Mouse (Mus musculus) embryonic facial prominence, embryonic 14.5 days (tissue): ENCODE data around the gene Dnah7a. TPM values are rescaled to one million over a fixed set of nuclear protein-coding genes. Genes with fewer than 3 reads are reported as not detected.
A peak's percentile ranks its signal among the peaks of the same experiment; 100 is the strongest.
"Not testable (repeated sequence)": the region's sequence is repeated elsewhere in the genome, so short reads cannot be mapped to it uniquely, and the experiment has no call there.

Experiments used
- ATAC-seq: fragments of 200-750 bp; cut with Nextera tagmentation; 2 replicates; pipeline ENCODE4 v1.8.0; 2017; ENCODE audit warnings: low read depth, moderate number of reproducible peaks, moderate TSS enrichment
- DNase-seq: peaks from one replicate; pipeline ENCODE4 v3.0.0-alpha.2; 2015; ENCODE audit warnings: low spot score
- H3K27ac ChIP-seq: fragments of 300-500 bp; sonication (generic); replicated peaks from 2 replicates; pipeline ENCODE4 v1.5.1; 2014; ENCODE audit warnings: low read depth, mild to moderate bottlenecking, low read length, moderate library complexity
- H3K27me3 ChIP-seq: fragments of 300-500 bp; sonication (generic); replicated peaks from 2 replicates; pipeline ENCODE4 v1.6.1; 2014; ENCODE audit warnings: low read length; ENCODE audit not compliant: control insufficient read depth, insufficient read depth
- H3K36me3 ChIP-seq: fragments of 300-500 bp; sonication (generic); 2 replicates; pipeline ENCODE4 v1.6.1; 2014; ENCODE audit warnings: low read length, mixed read lengths; ENCODE audit not compliant: control insufficient read depth, insufficient read depth
- H3K4me1 ChIP-seq: fragments of 300-500 bp; sonication (generic); 2 replicates; pipeline ENCODE4 v1.6.1; 2014; ENCODE audit warnings: antibody characterized with exemption, low read length; ENCODE audit not compliant: control insufficient read depth, insufficient read depth
- H3K4me2 ChIP-seq: fragments of 300-500 bp; sonication (generic); 2 replicates; pipeline ENCODE4 v1.6.1; 2014; ENCODE audit warnings: low read depth, mild to moderate bottlenecking, low read length, moderate library complexity, mixed read lengths
- H3K4me3 ChIP-seq: fragments of 300-500 bp; sonication (generic); 2 replicates; pipeline ENCODE4 v1.5.1; 2014; ENCODE audit warnings: low read depth, mild to moderate bottlenecking, low read length
- H3K9ac ChIP-seq: fragments of 300-500 bp; sonication (generic); 2 replicates; pipeline ENCODE4 v1.6.1; 2014; ENCODE audit warnings: low read depth, mild to moderate bottlenecking, low read length, moderate library complexity, mixed read lengths
- H3K9me3 ChIP-seq: fragments of 300-500 bp; sonication (generic); 2 replicates; pipeline ENCODE4 v1.6.1; 2016; ENCODE audit warnings: low read length; ENCODE audit not compliant: control insufficient read depth
- WGBS: fragments of 180-500 bp; shearing (Covaris S2); extraction: QIAGEN DNeasy Blood & Tissue Kit; methylation state at CpG from one replicate; pipeline ENCODE4 v1.1.7; 2014; 5-methylcytosine and 5-hydroxymethylcytosine counted together
- polyA plus RNA-seq: library from polyadenylated mRNA; unstranded; fragments of >200 nt; fragmentation: Nextera tagmentation; extraction: Ambion mirVana; gene quantifications from 2 replicates; pipeline ENCODE4 v1.2.1, GENCODE M21; 2014

Dnah7a gene
- polyA plus RNA-seq, 1 experiment from 2014 or later: 1.8 TPM

DNA sequence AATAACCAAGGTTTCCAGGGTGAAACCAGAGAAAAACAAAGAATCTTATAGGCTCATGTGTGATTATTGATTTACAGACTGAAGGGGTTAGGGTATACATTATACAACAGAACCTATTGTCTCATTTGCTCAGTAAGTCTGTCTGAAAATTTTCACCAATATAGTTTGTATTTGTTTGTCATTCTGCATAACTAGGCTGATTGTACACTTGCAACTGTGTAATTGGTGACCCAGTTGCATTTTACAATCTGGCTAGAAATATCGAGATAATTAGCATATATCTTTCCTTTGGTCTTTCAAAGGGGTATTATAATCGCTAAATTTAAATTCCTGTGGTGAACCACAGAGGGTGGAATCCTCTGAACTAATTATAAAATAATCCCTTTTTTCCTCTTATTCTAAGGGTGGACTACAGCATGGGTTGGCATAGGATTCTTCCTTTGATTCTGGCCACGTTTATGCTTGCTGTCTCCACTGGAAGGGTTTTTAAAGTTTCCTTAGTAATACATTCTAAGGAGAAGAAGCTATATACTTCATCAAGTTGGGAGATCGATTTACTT is 34.3 kb upstream of the Dnah7a start:
- DNase-seq (no peak), ATAC-seq (peak; percentile 12; the same call in 1 of the 2 replicates)
- Histone ChIP-seq H3K9me3 (no peaks in the 10 kb centered on the region), H3K27me3 (no peaks in the 10 kb centered on the region), H3K4me1 (no peaks in the 10 kb centered on the region), H3K4me3 (no peak overlapping the region), H3K27ac (no peak overlapping the region), H3K36me3 (no peaks in the 10 kb centered on the region), H3K9ac (no peak overlapping the region), H3K4me2 (no peak overlapping the region)
- 64% methylated on average over 4 of the region's 4 CpGs for WGBS

DNA sequence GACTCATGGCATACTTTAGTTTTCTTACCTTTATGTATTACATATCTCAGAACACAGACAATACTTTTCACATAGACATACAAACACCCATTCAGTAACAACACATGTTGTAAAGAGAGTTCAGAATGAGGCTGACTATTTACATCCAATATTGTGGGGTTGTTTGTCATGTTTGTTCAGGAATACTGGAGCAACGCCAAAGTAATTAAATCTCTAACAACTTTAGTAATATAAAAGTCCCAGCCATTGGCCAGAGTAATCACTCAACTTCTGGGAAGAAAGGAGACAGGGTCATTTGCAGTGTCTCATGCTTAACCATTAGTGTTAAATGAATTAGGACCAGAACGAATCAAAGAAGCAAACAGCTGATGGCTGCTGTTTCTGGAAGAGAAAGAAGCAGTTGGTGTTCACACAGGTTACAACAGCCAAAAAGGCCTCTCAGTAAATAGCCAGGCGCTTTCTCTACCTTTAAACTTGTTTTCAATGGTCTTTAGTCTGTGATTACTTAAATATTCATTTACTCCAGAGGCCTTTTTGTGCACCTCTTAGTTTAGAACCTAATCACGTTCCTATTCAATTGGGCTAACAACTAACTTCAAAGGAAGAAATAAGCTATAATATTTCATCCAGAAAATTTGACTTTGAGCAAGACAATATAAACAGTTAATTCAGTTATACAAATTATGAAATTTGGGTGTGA is 33.6 kb upstream of the Dnah7a start:
- ATAC-seq, DNase-seq, H3K27me3 ChIP-seq, H3K9ac ChIP-seq, H3K4me2 ChIP-seq, H3K4me1 ChIP-seq, H3K9me3 ChIP-seq, H3K27ac ChIP-seq, H3K36me3 ChIP-seq, H3K4me3 ChIP-seq: not testable (repeated sequence)
- WGBS: 67% methylated on average over 3 of the region's 4 CpGs

DNA sequence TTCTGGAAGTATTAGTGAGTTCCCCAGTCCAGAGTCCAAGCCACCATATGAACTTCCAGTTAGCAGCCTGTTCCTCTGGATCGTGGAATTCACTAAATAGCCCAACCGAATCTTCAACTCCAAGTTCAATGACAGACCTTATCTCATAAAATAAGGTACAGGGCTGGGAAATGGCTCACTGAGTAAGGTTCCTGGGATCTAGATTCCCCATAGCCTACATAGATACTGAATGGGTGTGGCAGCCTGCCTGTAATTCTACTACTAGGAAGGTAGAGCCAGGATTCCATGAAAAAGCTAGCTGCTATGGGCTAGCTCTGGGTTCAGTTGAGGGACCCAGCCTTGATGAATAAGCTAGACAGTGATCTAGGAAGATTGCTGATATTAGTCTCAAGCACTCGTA is 30.0 kb upstream of the Dnah7a start:
- Histone ChIP-seq H3K4me3 (no peak overlapping the region), H3K27ac (no peak overlapping the region), H3K4me2 (no peak overlapping the region), H3K9ac (no peak overlapping the region), H3K4me1 (no peaks in the 10 kb centered on the region), H3K9me3 (no peaks in the 10 kb centered on the region), H3K27me3 (no peaks in the 10 kb centered on the region), H3K36me3 (no peaks in the 10 kb centered on the region)
- no peak for ATAC-seq
- WGBS: 94% methylated on average over 3 of the region's 3 CpGs
- no peak for DNase-seq

DNA sequence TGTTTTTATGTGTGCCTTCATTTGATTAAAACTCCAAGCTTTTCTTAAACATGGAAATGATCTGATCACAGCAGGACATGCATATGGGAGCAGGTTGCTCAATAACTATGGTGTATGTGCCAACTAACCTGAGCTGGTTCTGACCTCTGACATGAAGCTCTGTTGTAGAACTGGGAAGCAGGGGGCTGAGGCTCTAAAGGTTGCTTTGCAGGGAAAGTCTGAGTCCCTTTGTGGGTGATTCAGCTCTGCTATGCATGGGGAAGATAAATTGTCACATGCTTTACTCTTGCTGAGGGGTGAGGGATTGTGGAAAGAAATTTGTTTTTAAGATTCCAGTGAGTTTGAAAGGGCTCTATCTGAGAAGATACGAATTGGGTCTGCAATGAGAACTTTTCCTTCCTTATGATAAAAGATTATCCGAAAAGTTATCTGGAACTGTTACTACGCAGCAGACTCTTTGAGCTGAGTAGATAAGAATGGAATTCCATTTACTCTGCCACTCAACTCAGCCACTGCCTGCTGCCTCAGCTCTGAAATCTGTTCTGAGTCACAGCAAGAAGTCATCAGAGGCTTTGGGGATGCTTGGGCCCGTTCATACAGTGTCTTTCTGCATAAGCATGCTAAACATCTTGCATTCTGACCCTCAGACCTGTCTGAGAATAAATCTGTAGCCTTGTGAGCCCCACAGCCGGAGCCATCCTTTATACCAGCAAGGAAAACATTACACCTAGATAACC is 22.1 kb upstream of the Dnah7a start:
- no peak overlapping the region for H3K4me2 ChIP-seq
- no peaks in the 10 kb centered on the region for H3K9me3 ChIP-seq
- ATAC-seq (no peak), DNase-seq (no peak)
- H3K4me3 ChIP-seq: no peak overlapping the region
- H3K27me3 ChIP-seq: no peaks in the 10 kb centered on the region
- H3K9ac ChIP-seq: no peak overlapping the region
- WGBS: 76% methylated on average over 5 of the region's 5 CpGs
- no peaks in the 10 kb centered on the region for H3K36me3 ChIP-seq
- no peak overlapping the region for H3K27ac ChIP-seq
- H3K4me1 ChIP-seq: no peaks in the 10 kb centered on the region

DNA sequence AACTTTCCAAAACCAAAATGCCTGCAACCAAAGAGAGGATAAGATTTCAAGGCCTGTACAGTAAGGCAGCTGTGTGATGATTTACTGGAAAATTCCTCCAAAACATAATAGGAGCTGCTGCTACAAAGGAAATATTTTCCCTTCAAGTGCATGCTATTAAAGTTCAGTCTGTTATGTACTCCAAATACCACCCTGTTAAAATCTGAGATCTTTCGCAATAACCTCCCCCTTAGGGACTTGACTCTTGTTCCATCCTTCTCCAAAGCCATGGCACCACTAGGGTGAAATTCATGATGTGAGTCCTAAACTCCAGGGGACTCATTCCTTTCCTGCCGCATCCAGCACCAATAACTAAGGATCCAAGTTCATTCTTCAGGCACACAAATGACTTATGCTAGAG is 20.3 kb upstream of the Dnah7a start:
- ATAC-seq (no peak), DNase-seq (no peak)
- Histone ChIP-seq H3K9ac (no peak overlapping the region), H3K4me3 (no peak overlapping the region), H3K27ac (no peak overlapping the region), H3K36me3 (no peaks in the 10 kb centered on the region), H3K4me2 (no peak overlapping the region), H3K4me1 (no peaks in the 10 kb centered on the region), H3K9me3 (no peaks in the 10 kb centered on the region), H3K27me3 (no peaks in the 10 kb centered on the region)
- 83% methylated on average over 2 of the region's 2 CpGs for WGBS

DNA sequence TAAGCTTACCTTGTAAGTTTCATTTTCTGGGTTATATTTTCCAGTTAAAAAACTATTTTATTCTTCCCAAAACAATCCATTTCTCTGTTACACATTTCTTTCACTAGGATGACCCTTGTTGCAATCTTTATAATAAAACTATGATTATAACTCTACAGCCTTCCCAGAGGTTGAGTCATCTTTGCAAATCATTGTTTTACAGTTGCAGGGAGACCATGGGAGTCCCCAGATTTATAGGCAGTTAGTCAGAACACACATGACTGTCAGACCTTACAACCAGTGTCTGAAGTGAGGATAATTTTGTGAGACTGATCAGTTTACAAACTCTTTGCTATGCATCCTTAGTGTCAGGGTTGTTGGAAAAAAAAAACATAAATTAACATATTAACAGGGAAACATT is 14.8 kb upstream of the Dnah7a start:
- ATAC-seq (no peak), DNase-seq (no peak)
- no peaks in the 10 kb centered on the region for H3K27me3 ChIP-seq
- H3K4me2 ChIP-seq: no peak overlapping the region
- no peak overlapping the region for H3K4me3 ChIP-seq
- no peaks in the 10 kb centered on the region for H3K9me3 ChIP-seq
- no peaks in the 10 kb centered on the region for H3K4me1 ChIP-seq
- H3K27ac ChIP-seq: no peak overlapping the region
- H3K9ac ChIP-seq: no peak overlapping the region
- H3K36me3 ChIP-seq: no peaks in the 10 kb centered on the region

DNA sequence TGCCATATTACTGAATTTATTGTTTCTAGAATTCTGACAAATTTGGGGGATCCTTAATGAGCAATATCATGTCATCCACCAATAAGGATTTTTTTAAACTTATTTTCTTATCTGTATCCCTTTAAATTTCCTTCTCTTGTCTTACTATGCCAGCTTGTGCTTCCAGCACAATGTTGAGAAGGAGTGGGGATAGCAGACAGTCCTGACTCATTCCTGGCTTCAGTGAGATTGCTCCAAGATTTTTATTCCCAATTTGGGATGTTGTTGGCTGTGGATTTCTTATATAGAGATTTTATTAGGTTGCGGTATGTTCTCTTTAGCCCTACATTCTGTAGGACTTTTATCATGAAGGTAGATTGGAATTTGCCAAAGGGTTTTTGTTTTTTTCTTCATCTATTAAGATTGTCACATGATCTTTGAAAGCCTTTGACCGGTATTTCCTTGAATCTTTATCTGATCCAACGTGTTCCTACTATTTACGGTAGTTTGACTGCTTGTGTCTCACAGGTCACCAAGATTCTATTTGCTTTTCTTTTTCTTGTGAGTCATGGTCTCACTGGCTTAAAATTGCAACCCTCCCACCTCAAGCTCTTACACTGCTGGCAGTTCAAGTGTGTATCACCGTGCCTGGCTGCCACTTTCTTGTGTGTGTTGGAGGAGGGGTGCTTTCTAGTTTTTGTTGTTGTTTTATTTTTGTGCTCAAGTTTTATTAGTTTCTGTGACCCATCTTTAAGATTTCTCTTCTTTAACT is 14.2 kb upstream of the Dnah7a start:
- H3K4me2 ChIP-seq: no peak overlapping the region
- no peak overlapping the region for H3K9ac ChIP-seq
- no peaks in the 10 kb centered on the region for H3K36me3 ChIP-seq
- H3K27ac ChIP-seq: no peak overlapping the region
- DNase-seq (no peak), ATAC-seq (no peak)
- H3K27me3 ChIP-seq: no peaks in the 10 kb centered on the region
- WGBS: 62% methylated on average over 5 of the region's 5 CpGs
- no peak overlapping the region for H3K4me3 ChIP-seq
- H3K4me1 ChIP-seq: no peaks in the 10 kb centered on the region
- no peaks in the 10 kb centered on the region for H3K9me3 ChIP-seq

DNA sequence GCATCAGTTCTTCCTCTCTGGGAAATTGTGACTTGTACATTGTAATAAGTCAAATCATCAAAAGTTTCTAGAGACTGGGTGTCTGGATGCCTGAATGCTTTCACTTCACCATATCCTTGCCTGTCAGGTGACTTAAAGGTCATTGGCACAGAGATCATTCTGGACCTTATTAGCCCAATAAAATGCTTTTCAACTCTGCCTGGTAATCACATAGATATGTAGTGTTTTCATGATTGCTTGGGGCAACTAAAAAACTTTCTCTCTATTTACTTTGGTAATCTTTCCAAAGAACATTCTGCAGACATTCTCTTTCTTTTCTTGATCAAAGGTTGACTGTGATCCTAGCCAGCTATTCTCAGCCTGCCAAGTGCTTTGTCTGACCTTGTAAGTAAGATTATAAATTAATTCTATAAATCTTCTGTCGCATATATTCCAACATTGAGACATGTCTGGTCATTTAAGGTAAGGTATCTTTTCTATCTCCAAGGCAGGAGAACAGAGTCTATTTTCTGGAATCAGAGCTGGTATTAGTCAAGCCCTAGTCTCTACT is 9.5 kb upstream of the Dnah7a start:
- Histone ChIP-seq H3K36me3 (no peaks in the 10 kb centered on the region), H3K4me2 (no peak overlapping the region), H3K9ac (no peak overlapping the region), H3K9me3 (no peaks in the 10 kb centered on the region), H3K4me3 (no peak overlapping the region), H3K27me3 (no peaks in the 10 kb centered on the region), H3K27ac (no peak overlapping the region), H3K4me1 (no peaks in the 10 kb centered on the region)
- ATAC-seq: no peak
- DNase-seq: peak; percentile 4
- WGBS: 75% methylated on average over 1 of the region's 1 CpGs
